Mouse (Mus musculus) monocyte, adult 5-6 weeks (primary cell): Measurements from ENCODE around the gene Nbr1. TPM values are rescaled to one million over a fixed set of nuclear protein-coding genes. Genes with fewer than 3 reads are reported as not detected.
"Not testable (repeated sequence)": the region's sequence is repeated elsewhere in the genome, so short reads cannot be mapped to it uniquely, and the experiment has no call there.

ENCODE experiments used
- ATAC-seq: fragments of 153-309, 156-312 bp; replicated peaks from 2 replicates; pipeline ENCODE4 v1.8.0; 2017; ENCODE audit warnings: mild to moderate bottlenecking; ENCODE audit not compliant: low TSS enrichment, insufficient number of reproducible peaks, severe bottlenecking, poor library complexity, low FRiP score
- total RNA-seq: library from RNA; stranded (forward); fragments of 200-1000, 200-491, 200-594 nt; gene quantifications from 3 replicates; pipeline ENCODE4 v1.2.3, GENCODE M21; 2017

Nbr1 gene
- total RNA-seq, 1 experiment from 2014 or later = 67.9 TPM

DNA sequence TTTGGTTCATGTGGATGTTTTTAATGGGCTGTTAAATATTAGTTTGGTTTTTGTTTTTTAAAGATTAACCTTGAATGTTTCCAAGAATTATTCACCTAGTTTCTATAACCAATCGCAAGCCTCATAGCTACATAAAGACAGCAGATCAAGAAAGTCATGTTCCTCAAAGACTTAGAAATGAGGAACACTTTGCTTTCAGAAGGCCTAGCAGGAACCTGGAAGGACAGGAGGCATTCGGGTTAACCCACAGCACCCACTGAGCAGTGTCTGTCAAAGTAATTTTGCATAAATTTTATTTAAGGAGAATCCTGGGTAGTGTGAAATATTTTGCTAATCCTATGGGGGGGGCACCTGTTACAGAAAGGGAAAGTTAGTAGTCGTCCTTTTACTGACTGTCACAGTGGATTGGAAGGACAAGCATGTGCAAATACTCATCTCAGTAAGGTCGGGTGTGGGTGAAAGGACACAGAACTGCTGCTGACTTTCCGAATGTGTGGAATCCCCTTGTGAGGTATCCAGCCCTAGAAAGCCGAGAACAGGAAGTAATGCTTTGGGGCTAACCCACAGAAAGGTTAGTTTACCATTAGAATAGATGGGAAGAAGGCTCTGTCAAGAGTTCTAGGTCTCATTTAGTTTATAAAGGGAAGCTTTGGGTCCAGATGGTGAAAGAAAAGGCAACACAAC is 29.3 kb downstream of the Nbr1 start:
- peak; percentile 77 for ATAC-seq

DNA sequence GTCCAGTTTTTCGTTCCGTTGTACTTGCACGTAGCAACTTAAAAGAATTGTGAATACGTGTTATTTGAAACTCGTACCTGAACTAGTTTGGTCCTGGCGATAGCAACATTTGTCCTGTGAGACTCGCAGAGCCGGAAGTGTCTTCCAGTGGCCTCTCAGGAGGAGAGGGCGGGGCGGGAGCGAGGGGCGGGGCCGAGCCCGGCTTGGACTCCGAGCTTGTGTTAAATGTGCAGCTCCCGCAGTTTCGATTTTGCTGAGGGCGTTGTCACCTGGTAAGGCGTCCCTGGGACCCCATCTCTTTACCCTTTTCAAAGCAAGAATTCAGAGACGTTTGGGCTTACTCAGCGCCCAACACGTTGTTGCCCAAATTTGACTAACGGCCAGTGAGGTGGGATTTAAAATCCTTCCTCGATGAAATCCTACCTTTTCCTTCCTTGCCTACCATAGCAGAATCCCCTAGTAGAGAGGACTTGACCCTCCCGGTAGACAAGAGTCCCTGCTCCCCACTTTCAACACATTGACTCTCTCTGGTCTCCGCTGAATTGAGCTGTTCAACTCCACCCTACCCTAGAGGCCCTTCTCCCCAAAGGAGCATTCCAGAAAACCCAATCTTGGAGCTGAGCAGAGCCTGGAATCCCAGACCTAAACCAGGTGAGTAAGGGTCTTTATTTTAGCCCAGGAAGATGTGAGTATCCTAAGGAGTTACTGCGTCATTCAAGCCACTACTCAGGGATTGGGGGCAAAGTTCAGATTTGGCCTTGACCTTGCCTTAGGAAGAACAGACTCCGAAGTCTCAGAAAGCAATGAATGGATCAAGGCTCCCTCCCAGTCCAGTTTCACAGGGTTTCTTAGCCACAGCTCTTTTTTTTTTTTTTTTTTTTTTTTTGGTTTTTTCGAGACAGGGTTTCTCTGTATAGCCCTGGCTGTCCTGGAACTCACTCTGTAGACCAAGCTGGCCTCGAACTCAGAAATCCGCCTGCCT is 30.4 kb downstream of the Nbr1 start, which contains the start of gene Tmem106a:
Gene Tmem106a (plus strand): TSS at position 189 of the 982 bp plus-strand sequence.
- ATAC-seq = no peak; the same call in 1 of the 2 replicates

DNA sequence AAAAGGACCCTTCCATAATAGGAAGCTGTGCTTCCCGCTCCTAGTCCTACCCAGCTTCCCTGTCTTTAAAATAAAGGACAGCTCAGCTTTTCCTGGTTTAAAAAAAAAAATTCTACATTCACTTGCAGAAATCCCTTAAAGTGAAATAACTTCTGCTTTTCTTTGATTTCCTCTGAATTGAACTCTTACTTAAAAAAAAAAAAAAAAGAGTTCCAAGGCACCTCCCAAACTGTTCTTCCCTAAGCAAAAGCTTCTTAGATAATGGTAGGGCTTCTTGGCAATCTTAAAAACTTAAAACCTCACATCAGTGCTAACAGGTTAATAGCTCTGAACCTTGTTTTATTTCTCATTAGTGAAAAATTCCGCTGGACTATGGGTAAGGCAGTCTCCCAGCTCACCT is 31.3 kb downstream of the Nbr1 start:
- ATAC-seq = no peak

DNA sequence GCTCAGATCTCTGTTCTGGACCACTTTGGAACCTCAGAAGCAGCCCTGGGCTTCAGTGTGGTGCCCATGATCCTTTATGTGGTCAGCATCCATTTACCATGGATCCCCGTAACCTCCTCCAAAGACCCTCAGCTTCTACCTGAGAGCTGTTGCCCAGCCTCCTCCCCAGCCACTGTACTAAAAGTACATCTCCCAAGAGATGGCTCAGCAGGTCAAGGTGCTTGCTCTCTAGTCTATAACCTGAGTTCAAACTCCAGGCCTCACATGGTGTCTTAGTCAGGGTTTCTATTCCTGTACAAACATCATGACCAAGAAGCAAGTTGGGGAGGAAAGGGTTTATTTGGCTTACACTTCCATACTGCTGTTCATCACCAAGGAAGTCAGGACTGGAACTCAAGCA is 33.1 kb downstream of the Nbr1 start:
- ATAC-seq = not testable (repeated sequence)

DNA sequence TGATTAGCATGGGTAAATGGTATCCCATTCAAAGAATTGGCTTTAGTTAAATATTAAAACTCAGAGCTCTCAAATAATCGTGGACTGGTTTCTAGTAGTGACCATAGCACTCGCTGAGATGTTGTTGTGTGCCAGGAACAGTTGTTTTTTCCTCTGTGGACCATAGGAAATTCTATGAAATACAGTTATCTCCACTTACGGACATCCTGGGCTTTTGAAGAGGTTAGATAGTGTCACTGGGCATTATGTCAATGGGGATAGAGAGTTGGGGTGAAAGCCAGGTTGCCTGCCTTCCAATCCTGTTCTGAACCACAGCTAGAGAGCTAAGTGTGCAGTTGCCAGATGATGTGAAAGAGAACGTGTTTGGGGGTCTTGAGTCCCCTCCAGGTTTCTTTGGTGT is 33.9 kb downstream of the Nbr1 start:
- ATAC-seq = no peak

DNA sequence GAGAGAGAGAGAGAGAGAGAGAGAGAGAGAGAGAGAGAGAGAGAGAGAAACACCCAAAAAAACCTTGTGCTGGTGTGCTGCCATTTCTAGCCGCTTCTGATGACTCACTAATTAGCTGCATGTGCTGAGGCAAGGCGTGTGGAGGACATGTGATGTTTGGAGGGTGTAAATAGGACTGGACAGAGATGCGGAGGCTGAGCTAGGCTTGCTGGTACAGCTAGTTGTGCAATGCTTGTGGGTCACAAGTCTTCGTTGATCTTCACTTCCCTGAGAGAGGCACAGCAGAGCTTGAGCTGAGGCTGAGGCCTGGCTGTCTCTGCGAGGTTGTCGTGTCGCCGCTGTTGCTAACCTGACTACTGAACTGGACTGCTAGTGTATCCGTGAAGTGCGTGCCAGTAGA is 35.7 kb downstream of the Nbr1 start:
- ATAC-seq = peak; percentile 72

DNA sequence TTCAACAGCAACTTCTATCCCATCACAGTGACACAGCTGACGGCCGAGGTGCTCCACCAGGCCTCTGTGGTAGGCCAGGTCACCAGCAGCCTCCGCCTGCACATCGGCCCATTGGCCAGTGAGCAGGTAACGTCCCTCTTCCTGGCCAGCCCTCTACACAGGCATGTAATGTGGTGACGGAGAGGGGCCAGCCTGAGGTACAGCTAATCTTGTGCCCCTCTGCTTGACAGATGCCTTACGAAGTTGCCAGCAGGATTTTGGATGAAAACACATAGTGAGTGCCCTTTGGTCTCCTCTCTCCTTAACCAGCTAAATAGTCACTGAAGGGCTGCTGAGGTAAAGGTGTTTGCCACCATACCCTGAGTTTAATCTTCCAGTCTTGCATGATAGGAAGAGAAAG is 36.9 kb downstream of the Nbr1 start:
- no peak for ATAC-seq

DNA sequence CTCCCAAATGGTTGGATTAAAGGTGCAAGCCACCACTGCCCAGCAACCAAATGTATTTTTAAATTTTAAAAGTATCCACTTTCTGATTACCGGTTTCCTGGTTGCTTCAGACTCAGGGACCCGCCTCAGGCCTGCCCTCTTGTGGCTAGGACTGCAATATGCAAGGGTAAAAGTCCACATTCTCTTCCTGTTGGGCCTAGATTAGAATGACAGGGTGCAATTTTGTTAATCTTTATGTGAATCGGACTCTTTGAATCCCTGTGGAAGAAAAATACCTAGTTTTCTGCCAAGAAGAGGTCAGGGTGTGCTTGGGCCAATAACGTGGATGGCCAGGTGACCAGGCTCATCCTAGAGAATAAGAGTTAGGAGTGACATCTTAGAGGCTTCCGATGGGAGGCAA is 37.5 kb downstream of the Nbr1 start:
- peak; percentile 88 for ATAC-seq

DNA sequence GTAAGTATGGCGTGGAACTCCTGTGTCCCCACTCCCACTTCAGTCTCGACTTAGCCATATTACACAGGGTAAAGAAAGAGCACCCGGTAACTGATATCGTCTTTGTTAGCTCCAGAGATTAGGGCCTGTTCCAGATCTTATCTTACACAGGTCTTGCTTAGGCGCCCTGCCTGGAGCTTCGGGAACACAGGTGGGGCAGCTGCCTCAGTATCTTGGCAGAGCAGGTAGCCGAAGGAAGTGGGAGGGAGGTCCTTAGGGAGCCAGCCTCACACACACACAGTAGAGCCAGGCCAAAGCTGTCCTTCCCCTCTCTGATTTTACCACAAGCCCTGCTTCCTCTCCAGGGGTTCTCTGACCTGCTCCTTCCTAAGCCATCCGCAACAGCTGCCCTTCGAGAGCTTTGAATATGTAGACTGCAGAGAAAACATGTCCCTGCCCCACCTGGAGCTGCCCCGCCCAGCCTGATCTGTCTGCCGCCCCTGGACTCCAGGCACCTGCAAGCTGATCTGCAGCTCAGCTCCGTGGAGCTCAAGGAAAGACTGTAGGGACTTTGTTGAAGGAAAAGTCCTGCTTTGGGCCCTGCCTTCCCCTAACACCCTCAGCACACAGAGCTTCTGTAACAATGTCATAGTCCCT is 38.2 kb downstream of the Nbr1 start:
- no peak for ATAC-seq

DNA sequence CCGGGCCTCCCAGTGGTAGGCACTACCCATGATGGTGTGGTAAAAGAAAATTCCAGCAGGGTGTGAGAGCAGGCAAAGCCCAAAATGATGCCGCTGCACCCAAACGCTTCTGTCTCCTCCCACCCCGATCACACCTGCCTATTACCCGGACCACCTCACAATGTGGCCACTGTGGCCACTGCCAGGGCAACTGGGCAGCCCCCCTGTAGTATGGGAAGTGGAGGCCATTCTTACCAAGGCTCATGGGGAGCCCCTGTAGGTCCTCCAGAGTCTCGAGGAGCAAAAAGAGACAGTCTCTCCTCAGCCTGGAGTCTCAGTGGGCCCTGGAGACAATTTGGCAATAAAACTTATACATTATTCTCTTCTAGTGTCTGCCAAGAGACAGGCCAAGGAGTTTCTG is 47.2 kb downstream of the Nbr1 start, which contains the start of gene Gm11634:
Gene Gm11634 (minus strand): TSS at position 101 of the 400 bp plus-strand sequence.
- ATAC-seq = no peak

DNA sequence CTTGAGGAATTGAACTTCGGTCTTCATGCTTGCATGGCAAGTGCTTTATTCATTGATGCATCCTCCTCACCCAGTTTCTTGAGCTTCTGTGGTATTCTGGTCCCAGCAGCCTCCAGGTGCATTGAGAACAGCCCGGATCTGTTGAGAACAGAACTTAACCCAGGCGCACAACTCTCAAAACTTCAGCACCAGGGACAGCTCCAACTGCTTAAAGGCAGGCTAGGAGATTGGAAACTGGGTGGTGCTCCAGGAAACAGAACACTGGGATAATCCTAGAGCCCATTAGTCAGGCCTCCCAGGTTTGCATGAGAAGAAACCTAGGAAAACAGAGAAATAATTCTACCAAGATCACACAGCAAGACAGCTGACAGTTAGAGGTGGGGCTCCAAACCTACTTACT is 50.5 kb downstream of the Nbr1 start:
- ATAC-seq = no peak

DNA sequence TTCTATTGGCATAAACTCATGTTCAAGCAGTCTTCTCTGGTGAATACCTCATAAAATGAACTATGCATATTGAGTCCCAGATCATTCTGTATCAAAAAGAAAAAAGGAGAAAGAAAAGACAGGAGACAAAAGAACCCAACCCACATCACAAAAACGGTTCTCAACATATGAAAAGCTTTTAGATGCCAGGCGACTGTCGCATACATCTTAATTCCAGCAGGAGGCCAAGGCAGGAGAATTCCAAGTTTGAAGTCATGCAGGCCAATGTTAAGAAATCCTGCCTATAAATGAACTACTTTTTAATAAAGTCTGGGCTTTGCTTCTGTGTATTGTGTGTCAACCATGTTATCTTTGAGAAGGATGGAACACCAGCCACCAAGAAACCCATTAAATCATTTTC is 52.2 kb downstream of the Nbr1 start:
- ATAC-seq = no peak

DNA sequence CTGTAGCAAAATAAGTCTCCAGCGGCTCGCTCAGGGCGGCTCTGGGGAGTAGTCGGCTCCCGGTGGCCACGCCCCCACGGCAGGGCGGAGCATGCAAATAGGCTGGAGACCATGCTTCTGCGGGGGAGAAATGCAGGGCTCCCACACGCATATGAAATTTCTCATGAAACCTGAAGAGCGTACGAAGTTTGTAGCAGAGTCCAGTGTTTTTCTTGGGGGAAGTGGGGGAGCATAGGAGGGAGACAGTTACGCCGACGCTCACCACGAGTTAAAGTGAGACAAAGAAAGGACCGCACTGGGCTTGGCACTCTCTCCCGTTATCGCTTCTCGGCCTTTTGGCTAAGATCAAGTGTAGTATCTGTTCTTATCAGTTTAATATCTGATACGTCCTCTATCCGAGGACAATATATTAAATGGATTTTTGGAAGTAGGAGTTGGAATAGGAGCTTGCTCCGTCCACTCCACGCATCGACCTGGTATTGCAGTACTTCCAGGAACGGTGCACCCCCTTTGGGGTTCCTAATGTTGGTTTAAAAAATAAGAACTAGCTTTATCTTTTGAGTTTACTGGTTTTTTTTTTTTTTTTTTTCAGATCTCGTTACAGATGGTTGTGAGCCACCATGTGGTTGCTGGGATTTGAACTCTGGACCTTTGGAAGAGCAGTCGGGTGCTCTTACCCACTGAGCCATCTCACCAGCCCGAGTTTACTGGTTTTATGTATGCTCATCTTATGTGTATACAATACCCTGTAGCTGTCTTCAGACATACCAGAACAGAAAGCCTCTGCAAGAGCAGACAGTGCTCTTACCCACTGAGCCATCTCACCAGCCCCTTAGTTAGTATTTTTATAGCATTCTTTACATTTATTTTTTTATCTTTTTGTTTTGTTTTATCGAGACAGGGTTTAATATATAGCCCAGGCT is 52.8 kb downstream of the Nbr1 start:
- peak; percentile 75 for ATAC-seq

DNA sequence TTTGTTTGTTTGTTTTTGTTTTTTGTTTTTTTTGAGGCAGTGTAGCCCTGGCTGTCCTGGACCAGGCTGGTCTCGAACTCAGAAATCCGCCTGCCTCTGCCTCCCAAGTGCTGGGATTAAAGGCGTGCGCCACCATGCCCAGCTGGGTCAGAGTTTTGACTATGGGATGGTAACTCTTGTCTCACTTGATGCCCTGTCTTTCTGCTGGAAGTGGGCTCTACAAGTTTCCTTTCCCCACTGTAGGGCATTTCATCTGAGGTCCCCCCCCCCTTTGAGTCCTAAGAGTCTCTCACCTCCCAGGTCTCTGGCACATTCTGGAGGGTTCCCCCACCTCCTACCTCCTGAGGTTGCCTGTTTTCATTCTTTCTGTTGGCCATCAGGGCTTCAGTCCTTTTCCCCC is 55.2 kb downstream of the Nbr1 start:
- not testable (repeated sequence) for ATAC-seq

DNA sequence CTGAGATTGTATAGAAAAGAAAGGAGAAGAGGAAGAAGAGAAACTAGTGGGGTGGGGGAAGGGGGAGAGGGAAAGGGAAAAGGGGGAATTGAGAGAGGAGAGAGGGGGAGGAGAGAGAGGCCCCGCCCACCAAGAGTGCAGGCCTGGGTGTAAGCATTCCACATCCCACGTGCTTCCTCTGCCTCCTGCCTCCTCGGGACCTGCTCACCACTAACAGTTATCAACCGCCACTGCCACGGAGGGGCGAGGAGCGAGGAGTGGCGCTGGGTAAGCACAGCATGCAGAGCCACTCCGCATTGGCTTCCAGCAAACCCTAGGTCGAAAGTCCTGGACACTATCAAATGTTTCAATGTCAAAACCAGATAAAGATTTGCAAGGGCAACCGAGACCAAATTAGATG is 58.5 kb downstream of the Nbr1 start:
- ATAC-seq = no peak

DNA sequence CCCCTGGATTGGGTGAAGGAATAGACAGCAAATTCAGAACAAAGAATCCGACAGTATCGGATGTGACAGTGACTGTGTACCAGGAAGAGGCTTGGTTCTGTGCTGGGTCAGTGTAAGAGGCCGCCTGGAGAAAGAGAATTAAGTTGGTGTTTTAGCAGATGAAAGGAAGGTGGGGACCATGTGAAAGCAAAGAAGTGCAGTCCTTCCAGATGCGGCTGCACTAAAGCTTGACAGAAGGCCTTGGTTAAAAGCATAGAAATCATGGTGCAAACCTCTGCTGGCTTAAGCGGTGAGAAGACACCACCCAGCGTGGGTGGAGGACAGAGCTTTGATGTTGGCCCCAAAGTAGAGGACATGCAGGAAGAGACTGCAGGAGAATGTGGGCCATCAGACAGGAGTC is 61.6 kb downstream of the Nbr1 start:
- no peak for ATAC-seq

DNA sequence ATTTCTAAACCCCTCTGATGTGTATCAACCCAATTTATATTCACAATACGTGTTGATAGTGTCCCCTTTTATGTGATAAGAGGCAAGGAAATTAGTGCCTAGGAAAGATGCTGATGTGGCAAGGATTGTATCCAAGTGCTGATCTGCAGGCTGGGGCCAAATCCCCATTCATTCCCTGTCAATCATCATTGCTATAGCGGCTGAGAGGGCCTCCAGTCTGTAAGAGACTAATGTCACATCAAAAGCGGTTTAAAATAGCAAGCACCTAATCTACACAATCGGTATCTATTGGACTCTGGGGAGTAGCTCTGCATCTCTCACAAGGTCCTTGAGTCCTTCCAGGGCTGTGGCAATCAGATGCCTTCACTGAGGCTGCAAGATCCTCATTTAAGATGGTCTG is 62.2 kb downstream of the Nbr1 start:
- no peak for ATAC-seq

DNA sequence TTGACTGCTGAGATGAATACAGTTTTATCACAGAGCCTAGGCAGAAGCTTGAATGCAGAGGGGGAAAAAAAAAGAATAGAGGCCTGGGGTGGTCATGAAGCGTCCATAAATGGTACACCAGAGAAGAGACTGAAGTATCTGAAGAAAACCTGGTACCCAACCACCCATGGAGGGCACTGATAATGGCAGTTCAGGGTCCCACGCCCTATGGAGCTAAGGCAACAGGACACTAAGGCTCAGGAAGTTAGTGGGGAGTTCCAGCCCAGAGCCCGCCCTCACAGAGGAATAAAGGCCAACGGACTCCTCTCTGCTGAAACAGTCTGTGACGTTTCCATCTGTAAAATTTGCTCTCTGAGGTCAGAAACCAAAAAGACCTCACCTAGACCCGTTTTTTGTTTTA is 63.4 kb downstream of the Nbr1 start:
- no peak for ATAC-seq
